Mouse (Mus musculus): ENCODE measurements around the gene Vps37b.
A peak's percentile ranks its signal among the peaks of the same experiment; 100 is the strongest.

Gene Vps37b

GRCm38 (mm10) chr5:123978131-123978530 lies 53.9 kb downstream of the Vps37b start:
- DNase-seq (ENCODE audit: low read depth), result peak; percentile 30

DNA sequence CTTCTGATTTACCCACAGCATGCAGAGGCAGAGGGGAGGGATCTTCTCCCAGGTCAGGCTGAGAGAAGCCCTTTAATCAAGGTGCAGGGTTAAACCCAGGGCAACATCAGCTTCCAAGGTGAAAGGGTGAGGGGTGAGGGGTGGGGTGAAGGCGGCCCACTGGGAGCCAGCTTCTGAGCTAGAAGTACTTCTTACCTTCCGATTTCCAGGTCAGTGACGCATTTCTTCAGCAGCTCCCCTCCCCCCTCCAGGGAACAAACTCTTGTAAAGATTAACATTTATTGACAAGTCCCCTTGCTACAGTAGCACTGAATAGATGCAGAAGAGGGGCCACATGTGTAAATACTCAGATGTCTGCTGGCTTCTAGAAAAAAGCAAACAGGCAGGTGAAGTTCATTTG lies 54.8 kb downstream of the Vps37b start:
- no peak for DNase-seq (ENCODE audit: low read depth)

GRCm38 (mm10) chr5:123975668-123976180 lies 56.3 kb downstream of the Vps37b start:
- DNase-seq (ENCODE audit: low read depth), result no peak

DNA sequence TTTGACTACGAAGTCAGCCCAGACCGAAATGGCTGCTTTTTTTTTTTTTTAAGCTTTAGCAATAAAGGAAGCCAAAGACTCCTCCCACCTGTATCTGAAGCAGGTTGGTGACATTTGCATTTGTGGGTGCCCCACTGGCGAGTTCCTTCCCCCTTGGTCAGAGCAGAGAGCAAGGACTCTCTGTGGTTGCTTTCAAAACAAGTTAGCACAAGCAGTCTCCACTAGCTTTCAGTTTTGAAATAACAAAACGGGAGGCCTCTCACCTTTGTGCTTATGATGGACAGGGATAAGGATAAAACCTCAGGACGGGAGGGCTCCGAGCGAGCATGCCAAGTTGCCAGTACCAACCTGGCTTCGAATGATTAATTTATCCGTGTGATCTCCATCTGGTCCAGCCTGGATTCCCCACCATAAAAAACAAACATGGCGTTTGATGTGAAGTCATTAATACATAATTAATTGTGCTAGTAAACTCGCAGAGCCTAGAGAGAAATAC lies 57.4 kb downstream of the Vps37b start:
- no peak for DNase-seq (ENCODE audit: low read depth)

DNA sequence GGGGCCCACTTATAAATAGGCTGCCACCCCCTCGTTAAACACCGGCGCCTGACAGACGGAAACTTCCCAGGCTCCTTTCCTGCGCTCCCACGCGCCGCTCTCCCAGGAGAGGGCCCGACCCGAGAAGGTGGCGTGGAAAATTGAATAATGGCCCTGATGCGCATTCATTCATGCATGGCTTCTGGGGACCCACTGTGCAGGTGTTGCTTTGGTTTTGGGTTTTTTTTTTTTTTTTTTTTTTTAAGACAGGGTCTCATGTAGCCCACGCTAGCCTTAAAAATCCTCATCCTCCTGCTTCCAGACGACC lies 57.9 kb downstream of the Vps37b start:
- DNase-seq (ENCODE audit: low read depth), result no peak

GRCm38 (mm10) chr5:123973299-123974178 lies 58.5 kb downstream of the Vps37b start, which contains the start of gene Hip1r:
Gene Hip1r (plus strand): TSS chr5:123973628.
- DNase-seq (ENCODE audit: low read depth), result peak; percentile 75

DNA sequence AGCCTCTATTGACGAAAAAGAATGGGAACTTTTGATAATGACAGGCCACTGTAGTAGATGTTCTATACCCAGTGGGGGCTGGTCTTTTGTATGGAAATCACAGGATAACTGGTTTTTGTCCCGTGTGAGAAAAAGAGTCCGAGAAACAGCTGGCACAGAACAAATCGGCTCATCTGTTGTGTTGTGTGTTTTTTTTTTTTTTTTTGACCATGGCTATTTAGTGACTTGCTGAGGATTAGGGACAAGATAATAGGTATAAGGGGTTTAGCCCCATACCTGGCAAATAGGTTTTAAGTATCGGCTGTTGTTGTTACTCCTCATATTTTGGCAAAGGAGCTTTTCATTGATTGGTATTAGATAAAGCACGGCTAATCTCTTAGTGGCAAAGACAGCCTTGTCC lies 59.6 kb downstream of the Vps37b start:
- no peak for DNase-seq (ENCODE audit: low read depth)

DNA sequence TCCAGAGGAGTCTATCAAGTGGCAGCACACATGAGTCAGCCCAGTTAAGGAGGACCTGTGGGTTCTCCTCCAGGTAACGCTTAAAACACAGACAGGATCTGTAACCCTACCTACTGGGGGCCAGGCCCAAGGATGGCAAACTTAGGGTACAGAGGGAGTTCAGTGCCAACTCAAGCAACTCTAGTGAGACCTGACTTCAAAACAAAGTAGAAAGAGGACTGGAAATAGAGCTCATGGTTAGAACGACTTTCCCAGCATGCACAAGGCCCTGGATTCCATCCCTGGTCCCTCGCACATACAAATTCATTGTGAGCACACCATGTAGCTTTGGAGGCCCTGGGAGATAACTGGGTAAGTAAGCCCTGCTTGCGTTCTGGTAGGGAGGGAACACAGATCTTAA lies 61.5 kb downstream of the Vps37b start:
- no peak for DNase-seq (ENCODE audit: low read depth)

- no peak for DNase-seq (ENCODE audit: low read depth)
Measured at GRCm38 (mm10) chr5:123969216-123969615, 62.9 kb downstream of the Vps37b start.

GRCm38 (mm10) chr5:123968468-123968867 lies 63.6 kb downstream of the Vps37b start:
- DNase-seq (ENCODE audit: low read depth), result no peak

GRCm38 (mm10) chr5:123966759-123967158 lies 65.3 kb downstream of the Vps37b start:
- no peak for DNase-seq (ENCODE audit: low read depth)

- no peak for DNase-seq (ENCODE audit: low read depth)
Measured at GRCm38 (mm10) chr5:123964208-123964607, 67.9 kb downstream of the Vps37b start.

DNA sequence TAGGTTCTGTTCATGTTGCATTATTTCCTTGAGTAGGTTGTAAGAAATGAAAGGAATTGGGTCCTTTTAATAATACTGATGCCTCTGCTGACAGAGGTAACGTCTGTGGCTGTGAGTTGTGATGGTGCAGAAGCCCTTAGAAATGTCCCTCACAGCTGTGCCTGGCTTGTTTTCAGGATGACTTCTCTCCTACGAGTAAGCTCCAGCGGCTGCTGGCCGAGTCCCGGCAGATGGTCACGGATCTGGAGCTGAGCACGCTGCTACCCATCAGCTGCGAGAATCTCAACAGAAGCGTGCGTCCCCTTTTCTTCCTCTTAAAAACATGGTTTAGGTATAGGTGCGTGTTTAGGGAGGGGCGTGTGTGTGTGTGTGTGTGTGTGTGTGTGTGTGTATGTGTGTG lies 71.0 kb downstream of the Vps37b start:
- DNase-seq (ENCODE audit: low read depth), result no peak

DNA sequence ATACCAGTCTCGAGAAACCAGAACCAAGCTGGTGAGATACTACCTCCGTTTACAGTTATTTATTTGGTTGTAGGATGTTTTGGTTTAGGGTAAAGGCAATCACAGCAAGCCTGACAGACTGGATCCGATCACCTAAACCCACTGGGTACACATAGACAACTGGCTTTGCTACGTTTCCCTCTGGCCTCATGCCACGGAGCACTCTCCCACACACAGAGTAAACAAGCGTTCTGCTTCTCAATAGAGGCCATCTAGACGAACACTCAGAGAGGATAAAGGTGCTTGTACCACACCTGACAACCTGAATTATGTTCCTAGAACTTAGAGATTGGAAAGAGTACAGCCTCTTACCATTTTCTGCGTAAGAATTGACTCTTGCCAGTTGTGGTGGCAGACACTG lies 71.9 kb downstream of the Vps37b start:
- no peak for DNase-seq (ENCODE audit: low read depth)

DNA sequence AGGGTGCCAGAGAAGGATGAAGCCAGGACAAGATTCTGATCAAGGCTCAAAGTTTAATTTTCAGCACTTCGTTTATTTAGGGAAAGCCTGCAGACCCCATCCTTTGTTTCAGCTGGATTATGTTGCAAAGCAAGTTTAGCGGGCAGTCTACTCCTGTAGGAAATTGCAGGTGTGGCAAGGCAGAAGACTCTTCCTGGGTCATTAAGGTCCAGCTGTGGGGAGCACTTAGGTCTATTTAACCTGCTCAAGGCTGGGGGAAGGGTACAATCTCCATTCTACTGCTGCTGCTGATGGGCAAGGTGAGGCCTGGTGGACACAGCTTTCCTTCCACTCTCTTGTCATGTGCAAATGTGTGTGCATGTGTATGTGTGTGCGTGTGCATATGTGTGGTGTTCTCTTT lies 73.1 kb downstream of the Vps37b start:
- no peak for DNase-seq (ENCODE audit: low read depth)

- no peak for DNase-seq (ENCODE audit: low read depth)
Measured at GRCm38 (mm10) chr5:123957213-123957612, 74.9 kb downstream of the Vps37b start.

All from NIH3T3 (cell line).